Mouse (Mus musculus) kidney, adult 2 months (tissue): ENCODE measurements around the gene Pla2g2c.

Experiments
- CTCF ChIP-seq: fragments of 200-500 bp; conservative IDR thresholded peaks from 2 replicates; pipeline ENCODE4 v1.5.1; 2011; ENCODE audit warnings: low read depth, mild to moderate bottlenecking, control low read depth, low read length, moderate library complexity, mixed read lengths; ENCODE audit not compliant: insufficient read depth, insufficient read length
- POLR2A ChIP-seq: fragments of 200-500 bp; IDR thresholded peaks from one replicate; pipeline ENCODE4 v1.6.1; 2011; ENCODE audit warnings: low read depth, low read length, control low read depth

DNA sequence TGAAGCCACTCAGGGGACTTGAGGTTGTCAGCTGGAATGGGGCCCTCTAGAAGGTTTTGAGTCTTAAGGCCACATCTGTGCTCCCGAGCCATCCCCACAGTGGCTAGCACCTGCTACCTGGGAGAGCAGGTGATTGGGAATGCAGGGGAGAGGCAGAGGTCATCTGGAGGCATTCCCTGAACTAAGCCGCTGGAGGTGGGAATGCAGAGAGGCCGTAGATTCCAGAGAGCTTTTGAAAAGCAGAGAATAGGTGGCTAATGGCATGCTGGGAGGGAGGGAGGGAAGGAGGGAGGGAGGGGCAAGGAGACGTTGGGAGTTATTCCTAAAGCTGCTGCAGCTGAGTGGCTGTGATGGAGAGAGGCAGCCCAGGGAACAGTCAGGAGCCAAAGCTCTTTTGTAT, 34.0 kb upstream of the Pla2g2c start:
- no peak for TF ChIP-seq CTCF
- no peak for TF ChIP-seq POLR2A
